Mouse (Mus musculus) embryonic facial prominence, embryonic 12.5 days (tissue): ENCODE measurements around the gene Tsc22d1. TPM values are rescaled to one million over a fixed set of nuclear protein-coding genes. Genes with fewer than 3 reads are reported as not detected.

Experiments
- ATAC-seq: fragments of 200-750 bp; cut with Nextera tagmentation; 2 replicates; pipeline ENCODE4 v1.8.0; 2017; ENCODE audit not compliant: insufficient number of reproducible peaks, insufficient read depth, low FRiP score, low TSS enrichment
- H3K27ac ChIP-seq: fragments of 300-500 bp; sonication (generic); 2 replicates; pipeline ENCODE4 v1.5.1; 2016; ENCODE audit warnings: mild to moderate bottlenecking
- H3K27me3 ChIP-seq: fragments of 300-500 bp; sonication (generic); 2 replicates; pipeline ENCODE4 v1.6.1; 2016; ENCODE audit warnings: mild to moderate bottlenecking, moderate library complexity
- H3K36me3 ChIP-seq: fragments of 300-500 bp; sonication (generic); 2 replicates; pipeline ENCODE4 v1.6.1; 2016; ENCODE audit warnings: mild to moderate bottlenecking
- H3K4me1 ChIP-seq: fragments of 300-500 bp; sonication (generic); 2 replicates; pipeline ENCODE4 v1.6.1; 2016
- H3K4me2 ChIP-seq: fragments of 300-500 bp; sonication (generic); replicated peaks from 2 replicates; pipeline ENCODE4 v1.6.1; 2016; ENCODE audit warnings: mild to moderate bottlenecking, moderate library complexity
- H3K4me3 ChIP-seq: fragments of 300-500 bp; sonication (generic); 2 replicates; pipeline ENCODE4 v1.5.1; 2016; ENCODE audit warnings: mild to moderate bottlenecking
- H3K9ac ChIP-seq: fragments of 300-500 bp; sonication (generic); 2 replicates; pipeline ENCODE4 v1.6.1; 2016; ENCODE audit warnings: mild to moderate bottlenecking, moderate library complexity
- H3K9me3 ChIP-seq: fragments of 300-500 bp; sonication (generic); 2 replicates; pipeline ENCODE4 v1.6.1; 2016; ENCODE audit warnings: mild to moderate bottlenecking, moderate library complexity
- WGBS: fragments of 180-500 bp; shearing (Covaris S2); methylation state at CpG from one replicate; pipeline ENCODE4 v1.1.7; 2016; 5-methylcytosine and 5-hydroxymethylcytosine counted together
- polyA plus RNA-seq: library from polyadenylated mRNA; unstranded; fragments of >200 nt; fragmentation: Nextera tagmentation; extraction: Ambion mirVana; gene quantifications from 2 replicates; pipeline ENCODE4 v1.2.1, GENCODE M21; 2016

Gene Tsc22d1
- polyA plus RNA-seq, 1 experiment from 2014 or later = 597 TPM

DNA sequence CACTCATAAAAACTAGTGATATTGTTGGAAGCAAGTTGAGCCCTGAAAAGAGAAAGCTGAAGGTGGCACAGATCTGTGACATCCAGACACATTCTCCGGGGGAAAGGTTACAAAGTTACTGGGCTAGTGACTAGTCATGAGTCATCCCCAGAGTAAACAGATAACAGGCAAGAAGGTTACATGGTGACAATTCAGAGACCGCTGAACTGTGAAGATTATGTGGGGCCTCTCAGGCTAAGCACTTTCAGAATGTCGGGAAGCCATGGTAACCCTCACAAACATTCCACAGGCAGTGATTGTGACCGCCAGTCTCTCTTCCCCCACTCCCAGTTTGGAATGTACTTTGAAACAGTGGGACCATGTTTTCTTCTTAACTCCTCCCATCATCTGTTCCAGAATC lies 105.8 kb downstream of the Tsc22d1 start:
- no peak overlapping the region for H3K27ac ChIP-seq
- H3K4me1 ChIP-seq = no peaks in the 10 kb centered on the region
- H3K9me3 ChIP-seq = no peaks in the 10 kb centered on the region
- ATAC-seq = no peak
- H3K4me2 ChIP-seq = no peak overlapping the region
- WGBS = 61% methylated on average over 4 of the region's 4 CpGs
- no peak overlapping the region for H3K9ac ChIP-seq
- H3K36me3 ChIP-seq = no peaks in the 10 kb centered on the region
- H3K27me3 ChIP-seq = no peaks in the 10 kb centered on the region
- no peak overlapping the region for H3K4me3 ChIP-seq

GRCm38 (mm10) chr14:76521308-76521707 lies 106.5 kb downstream of the Tsc22d1 start:
- Histone ChIP-seq H3K27me3 (no peaks in the 10 kb centered on the region), H3K4me3 (no peak overlapping the region), H3K9ac (no peak overlapping the region), H3K4me1 (peaks cover 1% of the 10 kb centered on the region), H3K27ac (no peak overlapping the region), H3K9me3 (no peaks in the 10 kb centered on the region), H3K4me2 (no peak overlapping the region), H3K36me3 (no peaks in the 10 kb centered on the region)
- ATAC-seq = no peak
- WGBS = 88% methylated on average over 3 of the region's 3 CpGs

DNA sequence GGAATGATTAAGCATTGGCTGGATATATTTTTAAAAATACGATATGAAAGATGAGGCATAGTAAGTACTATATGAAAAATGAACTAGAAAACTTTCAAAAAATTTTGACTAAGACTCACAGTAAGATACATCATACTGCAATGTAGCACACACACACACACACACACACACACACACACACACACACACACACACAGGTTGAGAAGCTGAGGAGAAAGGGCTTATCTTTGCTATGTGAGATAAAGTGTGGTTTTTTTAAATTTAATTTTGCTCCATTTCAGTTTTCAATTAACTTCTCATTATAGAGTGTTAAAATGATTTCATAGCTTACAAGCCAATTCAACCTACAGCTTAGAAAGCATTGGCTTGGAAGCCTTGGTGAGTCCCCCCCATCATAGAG lies 108.6 kb downstream of the Tsc22d1 start:
- WGBS = 100% methylated on average over 1 of the region's 1 CpGs
- H3K27ac ChIP-seq = no peak overlapping the region
- H3K9ac ChIP-seq = no peak overlapping the region
- peaks cover 22% of the 10 kb centered on the region for H3K4me1 ChIP-seq
- H3K36me3 ChIP-seq = no peaks in the 10 kb centered on the region
- H3K9me3 ChIP-seq = no peaks in the 10 kb centered on the region
- H3K27me3 ChIP-seq = no peaks in the 10 kb centered on the region
- ATAC-seq = no peak
- no peak overlapping the region for H3K4me3 ChIP-seq
- H3K4me2 ChIP-seq = no peak overlapping the region

- H3K27ac ChIP-seq = peak overlapping the region; percentile 76; the same call in 1 of the 2 replicates
- no peaks in the 10 kb centered on the region for H3K9me3 ChIP-seq
- no peak for ATAC-seq
- 76% methylated on average over 6 of the region's 6 CpGs for WGBS
- H3K36me3 ChIP-seq = no peaks in the 10 kb centered on the region
- H3K4me1 ChIP-seq = peaks cover 34% of the 10 kb centered on the region
- no peak overlapping the region for H3K4me3 ChIP-seq
- H3K27me3 ChIP-seq = no peaks in the 10 kb centered on the region
- H3K4me2 ChIP-seq = no peak overlapping the region
- no peak overlapping the region for H3K9ac ChIP-seq
These were observed 111.7 kb downstream of the Tsc22d1 start for GRCm38 (mm10) chr14:76526467-76526866.

GRCm38 (mm10) chr14:76527030-76527719 lies 112.4 kb downstream of the Tsc22d1 start:
- Histone ChIP-seq H3K4me2 (no peak overlapping the region), H3K9ac (no peak overlapping the region), H3K4me3 (no peak overlapping the region), H3K9me3 (no peaks in the 10 kb centered on the region), H3K36me3 (no peaks in the 10 kb centered on the region), H3K27me3 (no peaks in the 10 kb centered on the region), H3K27ac (peak overlapping the region; percentile 76), H3K4me1 (peaks cover 35% of the 10 kb centered on the region)
- ATAC-seq = peak; percentile 38; the same call in 1 of the 2 replicates
- WGBS = 80% methylated on average over 20 of the region's 20 CpGs

DNA sequence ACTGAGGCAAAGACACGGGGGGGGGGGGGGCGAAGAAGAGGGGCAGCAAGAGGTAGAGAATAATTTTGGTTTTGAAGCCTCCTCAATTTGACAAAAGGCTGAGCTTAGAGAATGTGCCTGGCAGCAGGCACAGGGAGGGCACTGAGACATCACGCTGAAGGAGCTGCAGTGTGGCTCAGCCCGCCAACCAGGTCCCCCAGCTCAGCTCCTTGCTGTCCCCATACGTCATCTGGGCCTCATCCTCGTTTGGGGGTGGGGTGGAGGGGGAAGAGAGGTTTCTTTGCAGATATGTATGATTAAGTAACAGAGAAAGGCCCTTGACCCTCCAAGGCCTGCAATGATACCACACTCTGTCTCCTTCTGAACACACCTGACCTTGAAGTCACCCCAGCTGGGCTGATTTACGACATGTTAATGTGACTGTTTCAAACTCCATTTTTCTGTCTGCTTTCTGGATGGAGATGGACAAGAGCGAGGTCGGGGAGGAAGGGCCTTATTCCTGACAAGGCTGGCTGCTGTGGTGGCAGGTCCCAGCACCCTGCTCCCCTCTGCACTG lies 113.1 kb downstream of the Tsc22d1 start:
- Histone ChIP-seq H3K4me2 (no peak overlapping the region), H3K27ac (peak overlapping the region; percentile 76), H3K9me3 (no peaks in the 10 kb centered on the region), H3K27me3 (no peaks in the 10 kb centered on the region), H3K36me3 (no peaks in the 10 kb centered on the region), H3K4me3 (no peak overlapping the region), H3K4me1 (peaks cover 42% of the 10 kb centered on the region), H3K9ac (no peak overlapping the region)
- WGBS = 46% methylated on average over 9 of the region's 9 CpGs
- no peak for ATAC-seq

DNA sequence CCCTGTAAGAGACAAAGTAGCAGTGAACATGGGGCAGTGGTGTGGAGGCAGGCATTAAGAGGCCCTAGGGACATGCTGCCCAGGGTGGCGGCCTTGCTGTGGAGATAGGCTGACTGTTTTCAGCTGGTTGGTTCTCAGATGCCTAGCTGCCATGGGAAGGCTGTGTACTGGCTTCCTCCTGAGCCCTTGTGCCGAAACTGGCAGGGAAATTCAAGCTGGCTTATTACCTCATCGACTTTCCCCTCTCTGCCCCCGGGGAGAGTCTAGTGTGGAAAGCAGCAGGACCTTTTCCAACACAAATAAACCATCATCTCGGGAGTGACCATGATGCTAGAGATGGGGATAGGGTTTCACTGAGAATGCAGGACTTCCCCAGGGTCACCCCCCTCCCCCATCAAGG lies 113.9 kb downstream of the Tsc22d1 start:
- H3K4me1 ChIP-seq = peaks cover 50% of the 10 kb centered on the region
- peak overlapping the region; percentile 76 for H3K27ac ChIP-seq
- H3K27me3 ChIP-seq = no peaks in the 10 kb centered on the region
- no peaks in the 10 kb centered on the region for H3K9me3 ChIP-seq
- no peak overlapping the region for H3K4me3 ChIP-seq
- H3K4me2 ChIP-seq = no peak overlapping the region
- 7% methylated on average over 5 of the region's 5 CpGs for WGBS
- no peak overlapping the region for H3K9ac ChIP-seq
- ATAC-seq = peak; percentile 30; the same call in 1 of the 2 replicates
- H3K36me3 ChIP-seq = no peaks in the 10 kb centered on the region

GRCm38 (mm10) chr14:76531027-76531660 lies 116.4 kb downstream of the Tsc22d1 start:
- Histone ChIP-seq H3K4me3 (no peak overlapping the region), H3K27me3 (no peaks in the 10 kb centered on the region), H3K9me3 (no peaks in the 10 kb centered on the region), H3K4me2 (no peak overlapping the region), H3K36me3 (no peaks in the 10 kb centered on the region), H3K9ac (no peak overlapping the region), H3K27ac (no peak overlapping the region), H3K4me1 (peaks cover 53% of the 10 kb centered on the region)
- 91% methylated on average over 7 of the region's 7 CpGs for WGBS
- no peak for ATAC-seq

DNA sequence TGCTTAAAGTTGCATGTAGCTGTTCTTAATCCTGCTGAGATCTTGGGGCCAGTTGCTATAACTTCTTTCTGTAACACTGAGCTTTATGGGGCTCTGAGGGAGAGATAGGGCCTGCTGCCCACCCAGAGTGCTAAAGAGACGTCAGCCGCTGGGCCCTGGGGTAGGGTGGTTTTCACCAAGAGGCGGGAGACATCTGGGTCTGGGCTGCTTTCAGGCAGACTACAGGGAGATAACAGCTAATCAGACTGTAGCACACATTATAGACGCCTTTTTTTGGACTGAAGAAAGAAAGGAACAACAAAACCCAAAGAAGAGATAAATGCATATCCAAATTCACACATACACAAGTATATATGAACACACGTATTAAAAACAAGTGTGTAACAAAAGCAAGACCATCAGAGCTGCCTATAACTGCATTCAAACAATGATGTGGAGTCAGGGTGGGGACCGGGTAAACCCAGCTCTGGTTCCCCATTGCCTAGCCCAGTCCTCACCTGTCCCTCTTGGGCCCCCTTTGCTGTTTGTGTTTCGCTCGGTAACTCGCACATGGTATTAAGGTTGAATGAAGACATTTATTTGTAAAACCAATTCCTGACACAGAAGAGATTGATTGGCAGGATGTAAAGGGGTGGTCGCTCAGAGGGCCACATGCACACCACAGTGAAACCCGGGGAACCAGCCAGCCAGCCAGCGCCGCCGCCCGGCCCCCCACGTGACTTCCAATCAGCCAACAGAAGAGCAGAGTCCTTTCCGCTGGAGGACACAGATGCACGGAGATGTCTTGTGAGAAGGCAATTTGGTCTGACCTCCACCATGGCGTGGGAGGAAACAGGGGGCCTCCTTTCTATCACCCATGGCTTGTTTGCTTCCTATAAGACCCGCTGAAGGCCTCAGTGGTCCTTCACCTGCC lies 117.8 kb downstream of the Tsc22d1 start:
- 26% methylated on average over 20 of the region's 20 CpGs for WGBS
- H3K4me3 ChIP-seq = 0 out of 2 replicates have a peak overlapping the region, but pooled peaks have one; percentile 8
- H3K4me2 ChIP-seq = peak overlapping the region; percentile 42
- H3K36me3 ChIP-seq = no peaks in the 10 kb centered on the region
- H3K4me1 ChIP-seq = peaks cover 44% of the 10 kb centered on the region
- 0 out of 2 replicates have a peak, but pooled peaks have one; percentile 62 for ATAC-seq
- no peaks in the 10 kb centered on the region for H3K27me3 ChIP-seq
- no peak overlapping the region for H3K9ac ChIP-seq
- no peaks in the 10 kb centered on the region for H3K9me3 ChIP-seq
- peak overlapping the region; percentile 74 for H3K27ac ChIP-seq

DNA sequence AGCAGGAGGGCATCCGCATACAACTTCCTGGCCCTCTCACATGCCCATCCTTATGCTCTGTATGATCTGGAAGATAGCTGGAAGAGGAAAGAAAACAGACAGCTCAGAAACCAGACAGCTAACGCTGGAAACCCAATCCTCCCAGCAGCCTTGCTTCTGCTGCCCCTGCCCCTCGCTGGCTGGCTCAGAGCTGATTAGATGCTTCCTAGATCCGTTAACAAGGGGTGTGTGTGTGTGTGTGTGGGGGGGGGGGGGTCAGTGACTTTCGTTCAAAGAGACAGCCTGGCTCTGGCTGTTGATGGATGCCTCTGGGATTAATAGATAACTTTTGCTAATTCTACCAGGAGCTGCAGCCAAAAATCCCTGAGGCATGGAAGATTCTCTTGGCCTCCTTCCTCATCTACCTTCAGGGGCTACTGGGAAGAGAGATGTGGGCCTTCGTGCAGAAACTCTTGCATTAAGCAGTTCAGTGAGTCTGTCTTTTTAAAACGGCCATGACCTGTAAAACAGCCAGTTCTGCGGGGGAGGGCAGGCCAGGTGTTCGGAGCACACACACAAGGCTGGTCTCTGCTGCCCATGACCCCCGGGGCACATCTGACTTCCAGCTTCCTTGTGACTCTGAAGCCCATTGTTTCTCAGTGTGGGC lies 118.5 kb downstream of the Tsc22d1 start:
- Histone ChIP-seq H3K4me1 (peaks cover 36% of the 10 kb centered on the region), H3K36me3 (no peaks in the 10 kb centered on the region), H3K9me3 (no peaks in the 10 kb centered on the region), H3K4me3 (0 out of 2 replicates have a peak overlapping the region, but pooled peaks have one; percentile 8), H3K27ac (peak overlapping the region; percentile 74), H3K27me3 (no peaks in the 10 kb centered on the region), H3K4me2 (peak overlapping the region; percentile 42), H3K9ac (no peak overlapping the region)
- 8% methylated on average over 10 of the region's 10 CpGs for WGBS
- ATAC-seq = 0 out of 2 replicates have a peak, but pooled peaks have one; percentile 31

DNA sequence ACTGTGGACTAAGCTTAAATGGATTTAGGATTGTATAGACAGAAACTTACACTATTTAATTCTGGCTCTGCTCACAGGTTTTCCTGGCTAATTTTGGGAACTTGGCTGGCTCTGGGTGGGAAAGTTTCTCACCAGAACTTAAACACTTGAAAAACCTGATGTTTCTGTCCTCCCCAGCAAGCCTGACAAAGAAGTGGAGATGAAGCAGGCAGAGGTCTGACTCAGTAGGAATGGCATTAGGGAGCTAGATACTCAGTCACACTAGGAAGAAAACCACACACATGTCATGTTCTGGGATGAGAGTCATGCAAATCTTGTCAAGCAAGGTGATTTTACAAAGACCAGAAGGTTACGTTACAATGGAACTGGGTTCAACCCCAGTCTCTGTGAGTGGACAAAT lies 120.3 kb downstream of the Tsc22d1 start:
- H3K27me3 ChIP-seq = no peaks in the 10 kb centered on the region
- peaks cover 23% of the 10 kb centered on the region for H3K4me1 ChIP-seq
- H3K4me3 ChIP-seq = no peak overlapping the region
- H3K27ac ChIP-seq = no peak overlapping the region
- H3K4me2 ChIP-seq = no peak overlapping the region
- H3K36me3 ChIP-seq = no peaks in the 10 kb centered on the region
- WGBS = 85% methylated on average over 1 of the region's 1 CpGs
- H3K9ac ChIP-seq = no peak overlapping the region
- ATAC-seq = no peak
- no peaks in the 10 kb centered on the region for H3K9me3 ChIP-seq
